Mouse (Mus musculus) midbrain, embryonic 12.5 days (tissue): ENCODE measurements around the gene Zbed5. TPM values are rescaled to one million over a fixed set of nuclear protein-coding genes. Genes with fewer than 3 reads are reported as not detected.
"Not testable (repeated sequence)": the region's sequence is repeated elsewhere in the genome, so short reads cannot be mapped to it uniquely, and the experiment has no call there.

ENCODE experiments used
- ATAC-seq: fragments of 200-750 bp; cut with Nextera tagmentation; 2 replicates; pipeline ENCODE4 v1.8.0; 2017; ENCODE audit warnings: low read depth, moderate TSS enrichment, moderate library complexity; ENCODE audit not compliant: low FRiP score
- H3K27ac ChIP-seq: fragments of 300-500 bp; sonication (generic); replicated peaks from 2 replicates; pipeline ENCODE4 v1.5.1; 2016; ENCODE audit warnings: mild to moderate bottlenecking
- H3K27me3 ChIP-seq: fragments of 300-500 bp; sonication (generic); 2 replicates; pipeline ENCODE4 v1.6.1; 2016; ENCODE audit warnings: mild to moderate bottlenecking
- H3K36me3 ChIP-seq: fragments of 300-500 bp; sonication (generic); 2 replicates; pipeline ENCODE4 v1.6.1; 2016
- H3K4me1 ChIP-seq: fragments of 300-500 bp; sonication (generic); 2 replicates; pipeline ENCODE4 v1.6.1; 2016
- H3K4me2 ChIP-seq: fragments of 300-500 bp; sonication (generic); replicated peaks from 2 replicates; pipeline ENCODE4 v1.6.1; 2016; ENCODE audit warnings: mild to moderate bottlenecking, moderate library complexity
- H3K4me3 ChIP-seq: fragments of 300-500 bp; sonication (generic); 2 replicates; pipeline ENCODE4 v1.5.1; 2016; ENCODE audit warnings: mild to moderate bottlenecking
- H3K9ac ChIP-seq: fragments of 300-500 bp; sonication (generic); replicated peaks from 2 replicates; pipeline ENCODE4 v1.6.1; 2016; ENCODE audit warnings: mild to moderate bottlenecking, moderate library complexity
- H3K9me3 ChIP-seq: fragments of 300-500 bp; sonication (generic); 2 replicates; pipeline ENCODE4 v1.6.1; 2016; ENCODE audit warnings: mild to moderate bottlenecking
- WGBS: fragments of 180-500 bp; shearing (Covaris S2); methylation state at CpG from one replicate; pipeline ENCODE4 v1.1.7; 2016; 5-methylcytosine and 5-hydroxymethylcytosine counted together
- polyA plus RNA-seq: library from polyadenylated mRNA; unstranded; fragments of >200 nt; fragmentation: Nextera tagmentation; extraction: Ambion mirVana; gene quantifications from 2 replicates; pipeline ENCODE4 v1.2.1, GENCODE M21; 2016

Gene Zbed5
- polyA plus RNA-seq, 1 experiment from 2014 or later = 9.1 TPM

- Histone ChIP-seq H3K4me2 (peak overlapping the region; percentile 52), H3K9me3 (no peaks in the 10 kb centered on the region), H3K36me3 (no peaks in the 10 kb centered on the region; the same call in 1 of the 2 replicates), H3K27ac (peak overlapping the region; percentile 71), H3K4me1 (peaks cover 4% of the 10 kb centered on the region), H3K9ac (peak overlapping the region; percentile 28; the same call in 1 of the 2 replicates), H3K27me3 (peaks cover 8% of the 10 kb centered on the region; the same call in 1 of the 2 replicates), H3K4me3 (peak overlapping the region; percentile 94)
- WGBS = 11% methylated on average over 9 of the region's 9 CpGs
- ATAC-seq = no peak
These were observed 45.4 kb downstream of the Zbed5 start for GRCm38 (mm10) chr5:129940736-129941494.

GRCm38 (mm10) chr5:129941495-129942045 is 46.0 kb downstream of the Zbed5 start, which contains the start of gene Vkorc1l1:
Vkorc1l1 (plus strand) TSS chr5:129941970.
- H3K4me3 ChIP-seq = peak within 1 kb of the TSS; percentile 94
- peak within 1 kb of the TSS; percentile 78 for H3K4me2 ChIP-seq
- no peaks in the 10 kb centered on the region for H3K9me3 ChIP-seq
- H3K9ac ChIP-seq = peak within 1 kb of the TSS; percentile 88
- peaks cover 4% of the 10 kb centered on the region for H3K4me1 ChIP-seq
- H3K27ac ChIP-seq = peak within 1 kb of the TSS; percentile 78
- WGBS = 1% methylated on average over 52 of the region's 59 CpGs
- peaks cover 8% of the 10 kb centered on the region; the same call in 1 of the 2 replicates for H3K27me3 ChIP-seq
- H3K36me3 ChIP-seq = no peaks in the 10 kb centered on the region; the same call in 1 of the 2 replicates
- ATAC-seq = peak; percentile 96

GRCm38 (mm10) chr5:129942073-129942939 is 46.8 kb downstream of the Zbed5 start:
- H3K27me3 ChIP-seq, H3K36me3 ChIP-seq, H3K4me1 ChIP-seq, H3K9me3 ChIP-seq: not testable (repeated sequence)
- H3K27ac ChIP-seq = peak overlapping the region; percentile 78
- ATAC-seq = peak; percentile 73
- H3K4me3 ChIP-seq = peak overlapping the region; percentile 94
- H3K9ac ChIP-seq = peak overlapping the region; percentile 88
- under 1% methylated on average over 51 of the region's 82 CpGs for WGBS
- peak overlapping the region; percentile 78 for H3K4me2 ChIP-seq

- ATAC-seq = no peak
- Histone ChIP-seq H3K27ac (no peak overlapping the region), H3K4me1 (peaks cover 4% of the 10 kb centered on the region), H3K4me3 (no peak overlapping the region), H3K9ac (no peak overlapping the region), H3K27me3 (peaks cover 8% of the 10 kb centered on the region; the same call in 1 of the 2 replicates), H3K9me3 (no peaks in the 10 kb centered on the region), H3K4me2 (no peak overlapping the region), H3K36me3 (no peaks in the 10 kb centered on the region; the same call in 1 of the 2 replicates)
- 93% methylated on average over 1 of the region's 1 CpGs for WGBS
These were observed 47.9 kb downstream of the Zbed5 start for GRCm38 (mm10) chr5:129943402-129943801.

DNA sequence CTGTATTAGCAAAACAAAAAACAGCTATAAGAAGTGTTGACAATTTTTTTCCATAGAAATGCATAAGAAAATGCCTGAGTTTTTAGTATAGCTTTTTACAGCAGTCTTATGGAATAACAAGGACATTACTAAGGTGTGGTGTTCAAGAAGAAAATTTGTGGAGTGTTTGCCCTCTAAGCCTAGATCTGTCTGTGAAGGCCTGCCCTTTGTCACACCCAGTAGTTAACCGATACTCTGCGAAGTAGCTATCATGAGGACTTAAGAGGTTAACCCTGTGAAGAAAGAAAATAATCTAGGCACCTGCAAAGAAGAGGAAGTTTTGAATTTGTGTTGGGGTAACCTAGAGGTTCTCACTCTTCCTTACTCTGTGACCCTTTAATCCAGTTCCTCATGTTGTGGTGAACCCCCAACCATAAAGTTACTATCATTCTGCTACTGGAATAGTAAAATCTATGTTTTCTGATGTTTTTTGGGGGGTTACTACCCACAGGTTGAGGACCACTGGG is 52.1 kb downstream of the Zbed5 start:
- Histone ChIP-seq H3K9ac (no peak overlapping the region), H3K4me3 (no peak overlapping the region), H3K9me3 (no peaks in the 10 kb centered on the region), H3K36me3 (no peaks in the 10 kb centered on the region; the same call in 1 of the 2 replicates), H3K4me1 (peaks cover 4% of the 10 kb centered on the region), H3K27ac (no peak overlapping the region), H3K27me3 (no peaks in the 10 kb centered on the region), H3K4me2 (no peak overlapping the region)
- 89% methylated on average over 2 of the region's 2 CpGs for WGBS
- no peak for ATAC-seq

DNA sequence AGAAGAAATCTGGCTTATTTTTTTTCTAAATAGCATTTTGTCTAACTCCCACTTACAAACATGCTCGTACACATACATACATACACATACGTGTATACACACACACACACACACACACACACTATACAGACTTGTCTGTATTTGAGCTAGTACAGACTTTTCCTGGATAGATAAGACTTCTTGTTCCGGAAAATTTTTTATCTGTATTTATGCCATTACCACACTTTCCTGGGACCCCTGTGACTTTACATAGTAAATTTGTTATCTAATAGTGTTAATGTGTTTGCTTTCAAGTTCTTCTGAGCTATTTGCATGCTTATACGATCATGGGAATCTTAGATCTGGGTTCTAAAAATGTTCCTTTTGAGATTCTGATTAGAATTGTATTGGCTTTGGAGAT is 56.6 kb downstream of the Zbed5 start:
- 94% methylated on average over 4 of the region's 4 CpGs for WGBS
- Histone ChIP-seq H3K4me2 (no peak overlapping the region), H3K9ac (no peak overlapping the region), H3K27ac (no peak overlapping the region), H3K36me3 (no peaks in the 10 kb centered on the region), H3K27me3 (no peaks in the 10 kb centered on the region), H3K9me3 (no peaks in the 10 kb centered on the region), H3K4me3 (no peak overlapping the region), H3K4me1 (no peaks in the 10 kb centered on the region)
- ATAC-seq = no peak

Other genes starting within 250 kb of the Zbed5 start
- 7.0 and 7.1 TPM in 2 replicates for gene Zfp11, start 225.6 kb upstream of the Zbed5 start, polyA plus RNA-seq
- not detected in 2 replicates for gene Sept14, start 187.2 kb upstream of the Zbed5 start, polyA plus RNA-seq
- gene Mrps17, start 180.2 kb upstream of the Zbed5 start, polyA plus RNA-seq = 156 and 171 TPM in 2 replicates
- gene Nipsnap2, start 170.7 kb upstream of the Zbed5 start, polyA plus RNA-seq = 81.5 and 83.3 TPM in 2 replicates
- 33.8 and 39.3 TPM in 2 replicates for gene Psph, start 108.3 kb upstream of the Zbed5 start, polyA plus RNA-seq
- 47.9 and 50.8 TPM in 2 replicates for gene Sumf2, start 48.7 kb upstream of the Zbed5 start, polyA plus RNA-seq
- gene Chchd2, start 8.3 kb upstream of the Zbed5 start, polyA plus RNA-seq = 747 and 763 TPM in 2 replicates
- 0.18 and 0.22 TPM in 2 replicates for gene Phkg1, start 2.8 kb downstream of the Zbed5 start, polyA plus RNA-seq
- 6.2 and 9.8 TPM in 2 replicates for gene Nupr1l, start 12.8 kb downstream of the Zbed5 start, polyA plus RNA-seq
- 40.7 and 41.8 TPM in 2 replicates for gene Vkorc1l1, start 46.2 kb downstream of the Zbed5 start, polyA plus RNA-seq
- gene Gusb, start 107.3 kb downstream of the Zbed5 start, polyA plus RNA-seq = 25.3 and 29.7 TPM in 2 replicates
- gene Asl, start 133.5 kb downstream of the Zbed5 start, polyA plus RNA-seq = 26.5 and 29.1 TPM in 2 replicates
- gene Crcp, start 133.6 kb downstream of the Zbed5 start, polyA plus RNA-seq = 59.4 and 66.5 TPM in 2 replicates
- gene Tpst1, start 177.6 kb downstream of the Zbed5 start, polyA plus RNA-seq = 63.1 and 65.9 TPM in 2 replicates
- 8.3 and 9.3 TPM in 2 replicates for gene Kctd7, start 249.1 kb downstream of the Zbed5 start, polyA plus RNA-seq